Mouse (Mus musculus) heart, embryonic 10.5 days (tissue): ENCODE data around the gene Kank2. TPM values are rescaled to one million over a fixed set of nuclear protein-coding genes. Genes with fewer than 3 reads are reported as not detected.

Source experiments
- DNase-seq: peaks from one replicate; pipeline ENCODE4 v3.0.0-alpha.2; 2017; ENCODE audit warnings: low spot score
- H3K27ac ChIP-seq: fragments of 300-500 bp; sonication (generic); 2 replicates; pipeline ENCODE4 v1.5.1; 2016; ENCODE audit warnings: mild to moderate bottlenecking
- H3K27me3 ChIP-seq: fragments of 300-500 bp; sonication (generic); 2 replicates; pipeline ENCODE4 v1.6.1; 2016; ENCODE audit warnings: mild to moderate bottlenecking; ENCODE audit not compliant: poor library complexity, insufficient read depth, severe bottlenecking
- H3K36me3 ChIP-seq: fragments of 300-500 bp; sonication (generic); 2 replicates; pipeline ENCODE4 v1.6.1; 2016; ENCODE audit warnings: mild to moderate bottlenecking, moderate library complexity
- H3K4me1 ChIP-seq: fragments of 300-500 bp; sonication (generic); 2 replicates; pipeline ENCODE4 v1.6.1; 2016; ENCODE audit warnings: mild to moderate bottlenecking
- H3K4me3 ChIP-seq: fragments of 300-500 bp; sonication (generic); 2 replicates; pipeline ENCODE4 v1.5.1; 2016; ENCODE audit warnings: mild to moderate bottlenecking, moderate library complexity
- H3K9me3 ChIP-seq: fragments of 300-500 bp; sonication (generic); 2 replicates; pipeline ENCODE4 v1.6.1; 2016; ENCODE audit warnings: mild to moderate bottlenecking, moderate library complexity
- WGBS: fragments of 180-500 bp; shearing (Covaris S2); methylation state at CpG from one replicate; pipeline ENCODE4 v1.1.7; 2016; 5-methylcytosine and 5-hydroxymethylcytosine counted together
- polyA plus RNA-seq: library from polyadenylated mRNA; unstranded; fragments of >200 nt; fragmentation: Nextera tagmentation; extraction: Ambion mirVana; gene quantifications from 2 replicates; pipeline ENCODE4 v1.2.1, GENCODE M21; 2016

Kank2 gene
- polyA plus RNA-seq, 1 experiment from 2014 or later, result 16.9 TPM

- Histone ChIP-seq H3K4me3 (no peak overlapping the region), H3K27me3 (no peaks in the 10 kb centered on the region), H3K4me1 (peaks cover 45% of the 10 kb centered on the region), H3K27ac (peak overlapping the region; percentile 4; the same call in 1 of the 2 replicates), H3K36me3 (peaks cover 73% of the 10 kb centered on the region), H3K9me3 (no peaks in the 10 kb centered on the region)
- DNase-seq, result no peak
- 93% methylated on average over 6 of the region's 6 CpGs for WGBS
Observed at GRCm38 (mm10) chr9:21749382-21750118, 49.0 kb downstream of the Kank2 start.

DNA sequence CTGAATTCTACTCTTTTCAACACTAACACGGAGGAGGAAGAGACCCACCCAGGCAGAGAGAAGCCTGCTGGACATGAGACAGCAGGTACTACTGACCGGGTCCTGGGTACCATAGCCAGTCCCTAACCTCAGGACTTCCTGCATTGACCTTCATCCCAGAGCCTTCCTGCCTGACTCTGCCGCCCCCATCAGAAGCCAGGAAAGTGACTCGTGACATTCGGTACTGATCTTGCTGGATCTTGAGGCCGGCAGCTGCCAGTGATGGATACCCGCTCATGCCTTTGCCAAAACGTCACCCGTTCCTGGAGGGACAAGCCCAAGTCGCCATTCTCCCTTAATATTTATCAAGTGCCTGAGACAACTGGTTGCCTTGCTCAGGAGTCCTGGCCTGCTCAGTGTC, 50.1 kb downstream of the Kank2 start:
- no peaks in the 10 kb centered on the region for H3K27me3 ChIP-seq
- H3K36me3 ChIP-seq, result peaks cover 77% of the 10 kb centered on the region
- H3K4me1 ChIP-seq, result peaks cover 34% of the 10 kb centered on the region
- no peaks in the 10 kb centered on the region for H3K9me3 ChIP-seq
- H3K27ac ChIP-seq, result 0 out of 2 replicates have a peak overlapping the region, but pooled peaks have one; percentile 10
- no peak for DNase-seq
- WGBS, result 75% methylated on average over 10 of the region's 10 CpGs
- no peak overlapping the region for H3K4me3 ChIP-seq

- WGBS, result 46% methylated on average over 7 of the region's 7 CpGs
- peaks cover 33% of the 10 kb centered on the region for H3K4me1 ChIP-seq
- no peaks in the 10 kb centered on the region for H3K9me3 ChIP-seq
- H3K4me3 ChIP-seq, result no peak overlapping the region
- peak overlapping the region; percentile 67; the same call in 1 of the 2 replicates for H3K27ac ChIP-seq
- DNase-seq, result no peak
- H3K27me3 ChIP-seq, result no peaks in the 10 kb centered on the region
- peaks cover 78% of the 10 kb centered on the region for H3K36me3 ChIP-seq
Observed at GRCm38 (mm10) chr9:21748033-21748432, 50.5 kb downstream of the Kank2 start.

DNA sequence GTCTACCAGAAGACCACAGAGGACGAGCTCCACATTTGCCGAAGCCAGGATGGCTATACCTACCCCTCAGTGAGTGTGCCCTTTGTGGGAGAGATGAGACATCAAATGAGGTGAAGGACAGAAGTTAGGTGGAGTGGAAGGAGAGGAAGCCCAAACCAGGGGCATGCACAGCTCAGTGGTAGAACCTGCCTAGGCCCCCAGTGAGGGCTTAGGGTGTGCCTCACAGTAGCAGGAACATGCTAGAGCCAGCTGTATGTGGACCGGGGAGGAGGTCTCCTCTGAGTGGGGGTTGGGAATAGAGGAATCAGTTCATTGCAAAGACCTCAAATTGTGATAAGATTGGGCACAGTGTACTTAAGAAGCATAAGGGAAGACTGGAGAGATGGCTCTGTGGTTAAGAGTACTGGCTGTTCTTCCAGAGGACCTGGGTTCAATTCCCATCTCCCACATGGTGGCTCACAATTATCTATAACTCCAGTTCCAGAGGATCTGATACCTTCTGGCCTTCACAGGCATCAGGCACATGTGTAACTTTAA, 51.2 kb downstream of the Kank2 start:
- Histone ChIP-seq H3K4me3 (no peak overlapping the region), H3K4me1 (peaks cover 25% of the 10 kb centered on the region), H3K27me3 (no peaks in the 10 kb centered on the region), H3K36me3 (peaks cover 85% of the 10 kb centered on the region), H3K9me3 (no peaks in the 10 kb centered on the region), H3K27ac (peak overlapping the region; percentile 67; the same call in 1 of the 2 replicates)
- no peak for DNase-seq
- 85% methylated on average over 3 of the region's 3 CpGs for WGBS

- no peak overlapping the region for H3K4me3 ChIP-seq
- no peak for DNase-seq
- H3K27me3 ChIP-seq, result no peaks in the 10 kb centered on the region
- H3K4me1 ChIP-seq, result no peaks in the 10 kb centered on the region
- H3K9me3 ChIP-seq, result no peaks in the 10 kb centered on the region
- 89% methylated on average over 11 of the region's 11 CpGs for WGBS
- H3K36me3 ChIP-seq, result peaks cover 94% of the 10 kb centered on the region
- H3K27ac ChIP-seq, result no peak overlapping the region
Observed at GRCm38 (mm10) chr9:21741514-21741913, 57.0 kb downstream of the Kank2 start.

DNA sequence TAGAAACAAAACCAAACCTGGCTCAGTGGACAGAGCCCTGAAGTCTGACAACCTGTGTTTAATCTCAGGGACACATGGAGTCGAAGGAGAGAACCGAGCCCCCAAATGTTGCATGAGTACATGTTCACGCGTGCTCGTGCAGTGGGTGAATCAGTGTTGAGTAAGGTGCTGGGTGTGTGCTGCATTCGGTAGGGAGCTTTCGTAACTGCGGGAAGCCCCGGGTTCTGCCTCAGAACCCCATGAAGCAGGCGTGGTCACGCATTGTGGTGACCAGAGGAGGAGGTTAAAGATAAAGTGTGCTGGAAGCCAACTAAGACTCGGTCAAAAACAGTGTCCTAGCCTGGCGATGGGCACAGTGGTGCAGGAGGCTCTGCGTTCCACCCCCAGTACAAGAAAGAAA, 58.1 kb downstream of the Kank2 start:
- Histone ChIP-seq H3K36me3 (peaks cover 94% of the 10 kb centered on the region), H3K27me3 (no peaks in the 10 kb centered on the region), H3K4me3 (no peak overlapping the region), H3K27ac (no peak overlapping the region), H3K4me1 (no peaks in the 10 kb centered on the region), H3K9me3 (no peaks in the 10 kb centered on the region)
- no peak for DNase-seq
- WGBS, result 96% methylated on average over 14 of the region's 14 CpGs

DNA sequence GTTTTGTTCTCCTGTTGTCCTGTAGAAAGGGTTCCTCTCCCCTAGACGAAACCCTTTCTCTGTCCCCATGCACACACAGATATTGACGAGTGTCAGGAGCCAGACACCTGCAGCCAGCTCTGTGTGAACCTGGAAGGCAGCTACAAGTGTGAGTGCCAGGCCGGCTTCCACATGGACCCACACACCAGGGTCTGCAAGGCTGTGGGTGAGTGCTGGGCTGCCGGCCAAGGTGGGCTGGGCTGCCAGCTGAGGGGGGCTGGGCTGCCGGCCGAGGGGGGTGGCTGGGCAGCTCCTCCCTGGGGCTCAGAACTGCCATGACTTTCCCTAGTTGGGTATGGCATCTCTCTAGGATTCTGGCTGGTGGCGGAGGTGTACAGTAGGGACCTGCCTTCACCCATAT, 59.8 kb downstream of the Kank2 start:
- Histone ChIP-seq H3K4me3 (no peak overlapping the region), H3K4me1 (no peaks in the 10 kb centered on the region), H3K27ac (no peak overlapping the region), H3K9me3 (no peaks in the 10 kb centered on the region), H3K27me3 (no peaks in the 10 kb centered on the region), H3K36me3 (peaks cover 94% of the 10 kb centered on the region)
- WGBS, result 88% methylated on average over 7 of the region's 7 CpGs
- DNase-seq, result no peak

GRCm38 (mm10) chr9:21737188-21737587, 61.4 kb downstream of the Kank2 start:
- 92% methylated on average over 10 of the region's 10 CpGs for WGBS
- H3K4me3 ChIP-seq, result no peak overlapping the region
- H3K9me3 ChIP-seq, result no peaks in the 10 kb centered on the region
- H3K36me3 ChIP-seq, result peaks cover 98% of the 10 kb centered on the region
- H3K27me3 ChIP-seq, result no peaks in the 10 kb centered on the region
- no peak overlapping the region for H3K27ac ChIP-seq
- DNase-seq, result no peak
- no peaks in the 10 kb centered on the region for H3K4me1 ChIP-seq

- Histone ChIP-seq H3K36me3 (peaks cover 98% of the 10 kb centered on the region), H3K27ac (no peak overlapping the region), H3K27me3 (no peaks in the 10 kb centered on the region), H3K9me3 (no peaks in the 10 kb centered on the region), H3K4me1 (no peaks in the 10 kb centered on the region), H3K4me3 (no peak overlapping the region)
- 85% methylated on average over 3 of the region's 3 CpGs for WGBS
- no peak for DNase-seq
Observed at GRCm38 (mm10) chr9:21736580-21736979, 62.0 kb downstream of the Kank2 start.

DNA sequence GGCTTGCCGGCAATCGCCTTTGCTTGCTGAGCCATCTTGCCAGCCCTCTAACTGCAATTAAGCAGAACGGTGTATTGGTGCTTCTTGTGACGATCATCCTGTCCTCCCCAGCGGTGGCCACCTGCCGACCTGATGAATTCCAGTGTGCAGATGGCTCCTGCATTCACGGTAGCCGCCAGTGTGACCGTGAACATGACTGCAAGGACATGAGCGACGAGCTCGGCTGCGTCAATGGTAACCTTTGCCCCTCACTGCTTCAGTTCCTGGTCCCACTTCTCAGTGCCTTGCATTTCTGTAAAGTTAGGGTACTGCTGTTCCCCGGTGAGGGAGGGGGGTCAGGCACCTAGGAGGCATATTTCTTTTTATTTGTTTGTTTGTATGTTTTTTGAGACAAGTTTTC, 63.4 kb downstream of the Kank2 start:
- H3K36me3 ChIP-seq, result peaks cover 96% of the 10 kb centered on the region
- no peaks in the 10 kb centered on the region for H3K4me1 ChIP-seq
- no peaks in the 10 kb centered on the region for H3K9me3 ChIP-seq
- no peaks in the 10 kb centered on the region for H3K27me3 ChIP-seq
- no peak for DNase-seq
- H3K4me3 ChIP-seq, result no peak overlapping the region
- no peak overlapping the region for H3K27ac ChIP-seq
- WGBS, result 91% methylated on average over 14 of the region's 14 CpGs

- Histone ChIP-seq H3K27me3 (no peaks in the 10 kb centered on the region), H3K36me3 (peaks cover 91% of the 10 kb centered on the region), H3K4me1 (peaks cover 7% of the 10 kb centered on the region), H3K4me3 (no peak overlapping the region), H3K27ac (no peak overlapping the region), H3K9me3 (no peaks in the 10 kb centered on the region)
- 94% methylated on average over 7 of the region's 7 CpGs for WGBS
- no peak for DNase-seq
Observed at GRCm38 (mm10) chr9:21733989-21734388, 64.6 kb downstream of the Kank2 start.

GRCm38 (mm10) chr9:21733446-21733845, 65.1 kb downstream of the Kank2 start:
- 90% methylated on average over 17 of the region's 17 CpGs for WGBS
- Histone ChIP-seq H3K4me1 (peaks cover 12% of the 10 kb centered on the region), H3K27me3 (no peaks in the 10 kb centered on the region), H3K36me3 (peaks cover 91% of the 10 kb centered on the region), H3K9me3 (no peaks in the 10 kb centered on the region), H3K27ac (no peak overlapping the region), H3K4me3 (no peak overlapping the region)
- DNase-seq, result no peak

GRCm38 (mm10) chr9:21732288-21732687, 66.3 kb downstream of the Kank2 start:
- H3K4me1 ChIP-seq, result peaks cover 18% of the 10 kb centered on the region
- DNase-seq, result no peak
- no peak overlapping the region for H3K27ac ChIP-seq
- no peak overlapping the region for H3K4me3 ChIP-seq
- no peaks in the 10 kb centered on the region for H3K27me3 ChIP-seq
- H3K36me3 ChIP-seq, result peaks cover 91% of the 10 kb centered on the region
- no peaks in the 10 kb centered on the region for H3K9me3 ChIP-seq
- 93% methylated on average over 9 of the region's 9 CpGs for WGBS
